Mouse (Mus musculus): ENCODE measurements at regions not wholly inside any gene's neighbourhood (a gene's known extent, or its start where the extent isn't known, plus 50 kb on each side); places are given as distances from the start of the nearest gene placed in this dataset.

GRCm38 (mm10) chr9:111939271-111940067, 249.3 kb upstream of the Stac start:
- no peak overlapping the region for H3K27ac ChIP-seq (ENCODE audit: low read depth)
- no peaks in the 10 kb centered on the region for H3K9me3 ChIP-seq (replicated peaks; ENCODE audit: control insufficient read depth, low read length)
- WGBS = 38% methylated on average over 8 of the region's 8 CpGs
- no peaks in the 10 kb centered on the region for H3K4me1 ChIP-seq (ENCODE audit: control insufficient read depth, insufficient read depth)
- H3K4me2 ChIP-seq (ENCODE audit: low read depth, low read length) = no peak overlapping the region
- no peaks in the 10 kb centered on the region for H3K27me3 ChIP-seq (ENCODE audit: control insufficient read depth, insufficient read depth, low read length)
- no peaks in the 10 kb centered on the region for H3K36me3 ChIP-seq (replicated peaks; ENCODE audit: control insufficient read depth, insufficient read depth, low read length)
- H3K4me3 ChIP-seq (ENCODE audit: low read depth, low read length) = no peak overlapping the region
- DNase-seq (ENCODE audit: low spot score) = no peak
- ATAC-seq (ENCODE audit: insufficient read depth, low read depth) = peak; percentile 24; the same call in 1 of the 2 replicates
- H3K9ac ChIP-seq (replicated peaks; ENCODE audit: low read depth, low read length) = no peak overlapping the region
- TF ChIP-seq CTCF (IDR thresholded peaks at IDR 0.05; ENCODE audit: low read depth) (peak; percentile 56), EP300 (IDR thresholded peaks at IDR 0.05; ENCODE audit: low read depth) (no peak)

DNA sequence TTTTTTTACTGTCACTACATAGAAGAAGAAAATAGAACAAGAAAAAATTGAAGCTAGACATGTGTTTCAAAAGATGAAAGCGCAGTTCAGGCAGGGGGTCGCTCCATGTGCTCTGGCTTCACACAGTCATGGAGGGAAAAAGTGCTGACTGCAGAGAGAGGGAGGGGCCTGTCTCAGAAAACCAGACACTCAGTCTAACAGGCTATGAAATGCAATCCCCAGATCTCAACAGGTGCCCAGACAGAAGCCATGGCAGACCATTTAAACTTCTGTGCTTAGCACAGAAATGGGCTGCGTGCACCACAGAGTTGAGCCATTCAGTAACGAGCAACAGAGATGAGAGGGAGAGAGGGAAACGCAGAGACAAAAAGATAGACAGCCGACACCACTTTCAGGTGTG, 242.3 kb upstream of the Stac start:
- 84% methylated on average over 6 of the region's 6 CpGs for WGBS
- no peak overlapping the region for H3K27ac ChIP-seq (ENCODE audit: low read depth)
- H3K9me3 ChIP-seq (replicated peaks; ENCODE audit: control insufficient read depth, low read length) = no peaks in the 10 kb centered on the region
- TF ChIP-seq EP300 (IDR thresholded peaks at IDR 0.05; ENCODE audit: low read depth) (no peak), CTCF (IDR thresholded peaks at IDR 0.05; ENCODE audit: low read depth) (no peak)
- H3K36me3 ChIP-seq (replicated peaks; ENCODE audit: control insufficient read depth, insufficient read depth, low read length) = no peaks in the 10 kb centered on the region
- DNase-seq (ENCODE audit: low spot score) (no peak), ATAC-seq (ENCODE audit: insufficient read depth, low read depth) (no peak)
- H3K27me3 ChIP-seq (ENCODE audit: control insufficient read depth, insufficient read depth, low read length) = no peaks in the 10 kb centered on the region
- no peak overlapping the region for H3K9ac ChIP-seq (replicated peaks; ENCODE audit: low read depth, low read length)
- H3K4me2 ChIP-seq (ENCODE audit: low read depth, low read length) = no peak overlapping the region
- H3K4me3 ChIP-seq (ENCODE audit: low read depth, low read length) = no peak overlapping the region
- no peaks in the 10 kb centered on the region for H3K4me1 ChIP-seq (ENCODE audit: control insufficient read depth, insufficient read depth)

DNA sequence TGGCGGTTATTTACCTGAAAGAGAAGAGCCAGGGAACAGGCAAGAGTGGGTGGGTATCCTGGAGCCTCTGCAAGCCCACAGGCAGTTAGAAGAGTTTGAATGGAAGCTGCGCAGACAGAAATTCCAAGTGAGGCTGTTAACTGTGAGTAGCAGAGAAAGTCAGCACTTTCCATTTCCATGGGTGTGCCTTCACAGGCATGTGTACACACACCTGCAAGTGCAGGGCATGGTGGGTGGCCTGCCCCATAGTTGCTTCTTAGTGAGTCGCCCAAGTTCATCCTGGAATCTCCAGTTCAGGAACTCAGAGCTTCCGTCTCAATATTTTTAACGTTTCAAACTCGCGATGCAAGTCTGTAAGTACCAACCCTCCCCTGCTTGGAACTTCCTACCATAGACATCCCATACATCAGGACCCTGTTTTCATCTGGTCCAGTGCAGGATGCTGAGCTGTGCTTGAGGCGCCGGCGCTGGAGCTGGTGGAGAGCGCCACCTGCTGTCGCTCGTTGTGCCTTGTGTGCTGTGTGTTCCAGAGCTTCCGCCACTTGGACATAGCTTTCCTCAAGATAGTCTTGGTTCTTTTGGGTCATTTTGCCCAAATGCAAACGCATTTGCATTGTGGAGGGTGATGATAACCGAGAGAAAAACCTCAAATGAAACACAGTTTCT, 228.3 kb upstream of the Stac start:
- H3K4me3 ChIP-seq (ENCODE audit: low read depth, low read length) = no peak overlapping the region
- H3K4me1 ChIP-seq (ENCODE audit: control insufficient read depth, insufficient read depth) = no peaks in the 10 kb centered on the region
- no peak overlapping the region for H3K9ac ChIP-seq (replicated peaks; ENCODE audit: low read depth, low read length)
- WGBS = 15% methylated on average over 16 of the region's 16 CpGs
- DNase-seq (ENCODE audit: low spot score) (peak; percentile 55), ATAC-seq (ENCODE audit: insufficient read depth, low read depth) (peak; percentile 41; the same call in 1 of the 2 replicates)
- TF ChIP-seq EP300 (IDR thresholded peaks at IDR 0.05; ENCODE audit: low read depth) = no peak
- peak; percentile 89 for TF ChIP-seq CTCF (IDR thresholded peaks at IDR 0.05; ENCODE audit: low read depth)
- no peaks in the 10 kb centered on the region for H3K36me3 ChIP-seq (replicated peaks; ENCODE audit: control insufficient read depth, insufficient read depth, low read length)
- H3K27me3 ChIP-seq (ENCODE audit: control insufficient read depth, insufficient read depth, low read length) = no peaks in the 10 kb centered on the region
- H3K27ac ChIP-seq (ENCODE audit: low read depth) = no peak overlapping the region
- H3K4me2 ChIP-seq (ENCODE audit: low read depth, low read length) = no peak overlapping the region
- H3K9me3 ChIP-seq (replicated peaks; ENCODE audit: control insufficient read depth, low read length) = no peaks in the 10 kb centered on the region

DNA sequence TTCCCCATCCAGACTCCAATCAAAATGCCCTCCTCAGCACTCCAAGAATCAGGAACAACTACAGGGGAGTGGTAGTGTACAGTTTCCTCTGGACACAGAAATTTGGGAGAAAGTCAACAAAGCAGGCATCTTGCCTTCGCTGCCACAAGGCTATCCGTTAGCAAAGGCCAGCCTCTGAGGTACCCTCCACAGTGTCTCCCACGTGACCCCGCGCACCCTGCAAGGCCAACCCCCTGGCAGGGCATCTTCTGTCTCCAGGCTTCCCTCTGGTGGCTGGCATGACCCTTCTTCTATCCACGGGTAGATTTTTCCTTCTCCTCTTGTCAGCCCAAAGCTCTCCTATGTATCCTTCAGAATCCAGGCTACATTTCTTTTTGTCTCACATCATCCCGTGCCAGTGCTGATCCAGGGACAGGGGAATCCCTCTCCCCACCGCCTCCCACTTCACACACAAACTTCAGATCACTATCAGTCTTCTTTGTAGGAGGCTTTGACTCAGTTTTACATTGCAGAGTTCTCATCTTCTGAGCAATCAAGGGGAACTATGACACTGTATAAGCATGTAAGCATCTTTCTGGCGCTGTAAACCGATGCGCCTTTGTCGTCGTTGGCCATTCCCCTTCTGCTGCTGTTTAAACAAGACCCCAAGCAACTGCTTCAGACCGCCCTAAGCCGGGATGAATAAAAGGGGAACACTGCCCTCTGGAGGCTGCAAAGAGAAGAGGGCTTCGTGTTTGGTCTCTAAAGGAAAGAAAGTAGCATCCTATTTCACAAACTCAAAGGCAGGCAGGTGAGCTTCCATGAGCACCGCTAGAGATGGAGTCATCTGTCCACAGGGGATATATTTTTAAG, 226.8 kb upstream of the Stac start:
- H3K9ac ChIP-seq (replicated peaks; ENCODE audit: low read depth, low read length) = no peak overlapping the region
- H3K4me3 ChIP-seq (ENCODE audit: low read depth, low read length) = no peak overlapping the region
- TF ChIP-seq CTCF (IDR thresholded peaks at IDR 0.05; ENCODE audit: low read depth) = peak; percentile 72
- TF ChIP-seq EP300 (IDR thresholded peaks at IDR 0.05; ENCODE audit: low read depth) = no peak
- peak; percentile 47 for DNase-seq (ENCODE audit: low spot score)
- no peak overlapping the region for H3K4me2 ChIP-seq (ENCODE audit: low read depth, low read length)
- H3K36me3 ChIP-seq (replicated peaks; ENCODE audit: control insufficient read depth, insufficient read depth, low read length) = no peaks in the 10 kb centered on the region
- no peak for ATAC-seq (ENCODE audit: insufficient read depth, low read depth)
- H3K27me3 ChIP-seq (ENCODE audit: control insufficient read depth, insufficient read depth, low read length) = no peaks in the 10 kb centered on the region
- no peak overlapping the region for H3K27ac ChIP-seq (ENCODE audit: low read depth)
- WGBS = 34% methylated on average over 17 of the region's 17 CpGs
- no peaks in the 10 kb centered on the region for H3K4me1 ChIP-seq (ENCODE audit: control insufficient read depth, insufficient read depth)
- H3K9me3 ChIP-seq (replicated peaks; ENCODE audit: control insufficient read depth, low read length) = no peaks in the 10 kb centered on the region

DNA sequence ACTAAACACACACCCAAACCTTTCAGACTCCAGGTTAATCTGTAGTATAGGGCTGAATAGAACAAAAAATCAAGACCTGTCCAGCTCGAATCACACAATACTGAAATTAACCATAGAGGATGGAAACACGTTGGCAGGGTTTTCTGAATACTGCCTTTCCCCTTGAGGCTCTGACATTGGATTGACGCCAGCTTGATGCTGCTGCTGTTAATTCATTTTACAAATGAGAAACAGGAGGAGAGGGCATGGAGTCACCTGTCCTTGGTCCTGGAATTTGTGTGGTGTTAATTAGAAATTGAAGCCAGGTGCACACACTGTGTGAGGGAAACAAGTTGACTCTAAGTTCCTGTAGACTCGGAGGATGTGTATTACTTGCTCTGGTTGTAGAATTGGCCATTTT, 218.7 kb upstream of the Stac start:
- no peak overlapping the region for H3K27ac ChIP-seq (ENCODE audit: low read depth)
- H3K4me1 ChIP-seq (ENCODE audit: control insufficient read depth, insufficient read depth) = no peaks in the 10 kb centered on the region
- TF ChIP-seq CTCF (IDR thresholded peaks at IDR 0.05; ENCODE audit: low read depth) (no peak), EP300 (IDR thresholded peaks at IDR 0.05; ENCODE audit: low read depth) (no peak)
- H3K9me3 ChIP-seq (replicated peaks; ENCODE audit: control insufficient read depth, low read length) = no peaks in the 10 kb centered on the region
- H3K4me3 ChIP-seq (ENCODE audit: low read depth, low read length) = no peak overlapping the region
- no peaks in the 10 kb centered on the region for H3K36me3 ChIP-seq (replicated peaks; ENCODE audit: control insufficient read depth, insufficient read depth, low read length)
- no peaks in the 10 kb centered on the region for H3K27me3 ChIP-seq (ENCODE audit: control insufficient read depth, insufficient read depth, low read length)
- no peak overlapping the region for H3K9ac ChIP-seq (replicated peaks; ENCODE audit: low read depth, low read length)
- ATAC-seq (ENCODE audit: insufficient read depth, low read depth) (no peak), DNase-seq (ENCODE audit: low spot score) (no peak)
- no peak overlapping the region for H3K4me2 ChIP-seq (ENCODE audit: low read depth, low read length)
- WGBS = 58% methylated on average over 4 of the region's 4 CpGs

Data from heart, postnatal 0 days (tissue).